7 mouse cellular contexts compared by ENCODE assay signal in genomic region chr5:108458706-108459105, GRCm38 (mm10).
"Had no signal": no experiment of that assay in that cellular context is flagged by ENCODE, and none has a peak within 500 bp of the region (broad histone marks: within the 10 kb centered on the region; RNA-seq: fewer than 3 reads in every experiment).

No protein-coding gene starts in this region.

- DNase-seq: kidney, adult 11 months; kidney, adult 9 months; kidney, postnatal 10 days; lung, adult 2 months; lung, postnatal 36 days; midbrain, embryonic 14.5 days; right cerebral cortex, postnatal 14 days had no signal
